ENCODE assay signal across 22 mouse cellular contexts in genomic region chr6:46675621-46676020, GRCm38 (mm10).
A peak's percentile ranks its signal among the peaks of the same experiment; 100 is the strongest.
DNase-seq lines count a peak whose midpoint lies in the region; ATAC-seq and TF ChIP-seq lines count a peak whose summit lies in the region.
"Had no signal": no experiment of that assay in that cellular context is flagged by ENCODE, and none has a peak within 500 bp of the region (broad histone marks: within the 10 kb centered on the region; RNA-seq: fewer than 3 reads in every experiment).

No protein-coding gene starts in this region.

- H3K4me3 ChIP-seq in stomach, postnatal 0 days (ENCODE audit: low read depth, low read length), result no peak overlapping the region
- H3K4me3 ChIP-seq: embryonic facial prominence, embryonic 13.5 days; forebrain, embryonic 13.5 days; heart, embryonic 10.5 days; hindbrain, embryonic 12.5 days had no signal

- peak; percentile 30 to 62 for DNase-seq in frontal cortex, adult 2 months (ENCODE audit: extremely low spot score in 1 of 2, low spot score in 1 of 2)
- no peak for DNase-seq in frontal cortex, postnatal 14 days (ENCODE audit: low spot score in 2 of 2)
- peak; percentile 9 for DNase-seq in left cerebral cortex, adult 11 months (ENCODE audit: low spot score)
- DNase-seq in left cerebral cortex, postnatal 4 days, result no peak
- DNase-seq in right cerebral cortex, adult 2 months (ENCODE audit: low spot score in 2 of 2), result peak; percentile 37
- DNase-seq in right cerebral cortex, postnatal 14 days, result no peak
- DNase-seq in stomach, postnatal 0 days (ENCODE audit: low spot score), result no peak
- DNase-seq: adrenal gland, postnatal 14 days; cerebellum, adult 11-12 months; cerebellum, adult 9-10 months; cerebellum, postnatal 25 days; forebrain, postnatal 0 days; heart, adult 18-20 months; heart, postnatal 10 days; heart, postnatal 4 days had no signal

- H3K9ac ChIP-seq in stomach, postnatal 0 days (ENCODE audit: low read length), result no peak overlapping the region
- H3K9ac ChIP-seq: embryonic facial prominence, embryonic 13.5 days; forebrain, embryonic 13.5 days; forebrain, postnatal 0 days; hindbrain, embryonic 12.5 days had no signal

- H3K27me3 ChIP-seq in stomach, postnatal 0 days (ENCODE audit: control insufficient read depth, insufficient read depth, low read length), result no peaks in the 10 kb centered on the region
- H3K27me3 ChIP-seq: CH12.LX; embryonic facial prominence, embryonic 13.5 days; forebrain, embryonic 13.5 days; hindbrain, embryonic 12.5 days had no signal

- H3K4me1 ChIP-seq in stomach, postnatal 0 days (replicated peaks; ENCODE audit: control insufficient read depth, insufficient read depth), result no peaks in the 10 kb centered on the region
- H3K4me1 ChIP-seq: forebrain, embryonic 13.5 days; heart, embryonic 10.5 days; hindbrain, embryonic 12.5 days had no signal

- no peak for TF ChIP-seq CTCF in stomach, postnatal 0 days (IDR thresholded peaks at IDR 0.05; ENCODE audit: low read depth)

- no peak for TF ChIP-seq EP300 in stomach, postnatal 0 days (optimal IDR thresholded peaks at IDR 0.05)

- no peaks in the 10 kb centered on the region for H3K36me3 ChIP-seq in stomach, postnatal 0 days (ENCODE audit: control insufficient read depth, insufficient read depth, low read length)
- H3K36me3 ChIP-seq: embryonic facial prominence, embryonic 13.5 days; heart, embryonic 10.5 days; hindbrain, embryonic 12.5 days had no signal

- 80% methylated on average over 4 of the region's 4 CpGs for WGBS in stomach, postnatal 0 days

- H3K27ac ChIP-seq in stomach, postnatal 0 days (replicated peaks), result no peak overlapping the region
- H3K27ac ChIP-seq: embryonic facial prominence, embryonic 13.5 days; forebrain, embryonic 13.5 days; heart, embryonic 10.5 days; hindbrain, embryonic 12.5 days had no signal

- H3K9me3 ChIP-seq in stomach, postnatal 0 days (ENCODE audit: control insufficient read depth, low read length), result no peaks in the 10 kb centered on the region
- H3K9me3 ChIP-seq: embryonic facial prominence, embryonic 13.5 days; forebrain, embryonic 13.5 days; heart, embryonic 10.5 days; hindbrain, embryonic 12.5 days had no signal

- intact Hi-C loops in left cerebral cortex, postnatal 4 days (cut with DNase I), result no loop called here

- no peak for ATAC-seq in stomach, postnatal 0 days (ENCODE audit: low FRiP score, low TSS enrichment)
- ATAC-seq: activated CD4-positive, CD25-positive, alpha-beta regulatory T cell, adult 4 months; forebrain, embryonic 13.5 days; forebrain, postnatal 0 days; Patski had no signal

- no peak overlapping the region for H3K4me2 ChIP-seq in stomach, postnatal 0 days (replicated peaks; ENCODE audit: low read depth)
- H3K4me2 ChIP-seq: embryonic facial prominence, embryonic 13.5 days; forebrain, embryonic 13.5 days; hindbrain, embryonic 12.5 days had no signal

Comparison
In these comparisons a context has a peak if more than half of its experiments do, and no peak if none do; other contexts are left out.
1. DNase-seq: peak in frontal cortex, adult 2 months (2 of 2), left cerebral cortex, adult 11 months (single experiment) and right cerebral cortex, adult 2 months (2 of 2); none in frontal cortex, postnatal 14 days (0 of 2), left cerebral cortex, postnatal 4 days (single experiment), right cerebral cortex, postnatal 14 days (single experiment) and stomach, postnatal 0 days (single experiment).